In genomic region chr2:24460808-24461127, GRCm38 (mm10) we compare ENCODE assay signal across 14 mouse cellular contexts. TPM values are rescaled to one million over a fixed set of nuclear protein-coding genes. Genes with fewer than 3 reads are reported as not detected.
DNase-seq lines count a peak whose midpoint lies in the region; ATAC-seq and TF ChIP-seq lines count a peak whose summit lies in the region.
"Had no signal": no experiment of that assay in that cellular context is flagged by ENCODE, and none has a peak within 500 bp of the region (broad histone marks: within the 10 kb centered on the region; RNA-seq: fewer than 3 reads in every experiment).

No protein-coding gene starts in this region.

- peaks cover 5% of the 10 kb centered on the region; the same call in 1 of the 2 replicates for H3K27me3 ChIP-seq in liver, postnatal 0 days (ENCODE audit: insufficient read depth, low read length)

- no peaks in the 10 kb centered on the region for H3K9me3 ChIP-seq in liver, postnatal 0 days (ENCODE audit: low read length)
- H3K9me3 ChIP-seq: limb, embryonic 13.5 days had no signal

- H3K27ac ChIP-seq in liver, postnatal 0 days (ENCODE audit: low read depth) = no peak overlapping the region
- H3K27ac ChIP-seq: limb, embryonic 13.5 days had no signal

- H3K4me2 ChIP-seq in liver, postnatal 0 days (ENCODE audit: low read depth, low read length) = peak overlapping the region; percentile 4; the same call in 1 of the 2 replicates
- H3K4me2 ChIP-seq: limb, embryonic 13.5 days had no signal

- no peaks in the 10 kb centered on the region for H3K4me1 ChIP-seq in liver, postnatal 0 days (ENCODE audit: insufficient read depth)
- H3K4me1 ChIP-seq: limb, embryonic 13.5 days had no signal

- WGBS in liver, postnatal 0 days (ENCODE audit: insufficient replicate concordance) = 19% methylated on average over 2 of the region's 2 CpGs

- H3K4me3 ChIP-seq in liver, postnatal 0 days (ENCODE audit: low read depth, low read length) = no peak overlapping the region
- H3K4me3 ChIP-seq: limb, embryonic 13.5 days had no signal

- no peak for TF ChIP-seq EP300 in liver, postnatal 0 days (IDR thresholded peaks at IDR 0.05; ENCODE audit: low read depth)

- DNase-seq in embryo, embryonic 10 days (ENCODE audit: low spot score) = peak; percentile 30
- no peak for DNase-seq in embryo, embryonic 9.5 days (ENCODE audit: extremely low spot score)
- DNase-seq in adipocyte (ENCODE audit: low spot score) = peak; percentile 24
- peak; percentile 86 for DNase-seq in kidney, adult 9 months
- DNase-seq in liver, postnatal 0 days = peak; percentile 43
- no peak for DNase-seq in cerebellum, postnatal 4 days (ENCODE audit: low spot score in 2 of 2)
- no peak for DNase-seq in cerebellum, postnatal 25 days
- no peak for DNase-seq in retina, postnatal 1 day
- DNase-seq: adrenal gland, postnatal 25 days; gastrocnemius, postnatal 10 days; spleen, adult 18-20 months had no signal

- no peaks in the 10 kb centered on the region for H3K36me3 ChIP-seq in liver, postnatal 0 days (replicated peaks; ENCODE audit: insufficient read depth, low read length)
- H3K36me3 ChIP-seq: limb, embryonic 13.5 days had no signal

- no peak overlapping the region for H3K9ac ChIP-seq in liver, postnatal 0 days (replicated peaks)
- H3K9ac ChIP-seq: limb, embryonic 13.5 days had no signal

- peak; percentile 70 for ATAC-seq in liver, postnatal 0 days
- ATAC-seq: hindbrain, embryonic 16.5 days had no signal

- TF ChIP-seq CTCF in liver, postnatal 0 days (IDR thresholded peaks at IDR 0.05; ENCODE audit: low read depth) = no peak

RNA-seq across cellular contexts. Expression of gene Pax8, which starts 14.6 kb away (rescaled TPM):
- polyA plus RNA-seq in liver, postnatal 0 days (2015; fragmentation: Nextera tagmentation; extraction: Ambion mirVana) = 0.25 TPM in 1 of 2 replicates, not detected in the other
- polyA plus RNA-seq: C2C12; limb, embryonic 13.5 days had no signal

Comparison
In these comparisons a context has a peak if more than half of its experiments do, and no peak if none do; other contexts are left out.
1. DNase-seq: peak in embryo, embryonic 10 days (single experiment), adipocyte (single experiment), kidney, adult 9 months (single experiment) and liver, postnatal 0 days (single experiment); none in embryo, embryonic 9.5 days (single experiment), cerebellum, postnatal 4 days (0 of 2), cerebellum, postnatal 25 days (0 of 2) and retina, postnatal 1 day (single experiment).